Mouse (Mus musculus) MEL (cell line): Measurements from ENCODE around the gene Slc4a10. TPM values are rescaled to one million over a fixed set of nuclear protein-coding genes. Genes with fewer than 3 reads are reported as not detected.

Experiments used
- DNase-seq: peaks from one replicate; pipeline ENCODE4 v3.0.0; 2011; ENCODE audit warnings: low read depth, low spot score
- H3K27ac ChIP-seq: 2 replicates; pipeline ENCODE4 v1.5.1; 2012; ENCODE audit warnings: low read depth, mild to moderate bottlenecking, control low read depth, low read length, moderate library complexity; ENCODE audit not compliant: control insufficient read depth
- H3K27me3 ChIP-seq, 2 experiments: fragments of 150-350 bp in 1 of 2; sonication (generic) in 1 of 2; 2 replicates each; pipeline ENCODE4 v1.6.1; 2012; ENCODE audit warnings: low read length in 2 of 2, mild to moderate bottlenecking in 2 of 2, improper control_type of control experiment in 1 of 2, moderate library complexity in 1 of 2; ENCODE audit not compliant: insufficient read depth in 2 of 2, control insufficient read depth in 1 of 2
- H3K36me3 ChIP-seq, 2 experiments: 2 replicates each; pipeline ENCODE4 v1.6.1; 2012 to 2014; ENCODE audit warnings: low read length in 2 of 2, improper control_type of control experiment in 1 of 2, inconsistent platforms in 1 of 2, mild to moderate bottlenecking in 1 of 2; ENCODE audit not compliant: insufficient read depth in 2 of 2, control insufficient read depth in 1 of 2
- H3K4me1 ChIP-seq, 2 experiments: fragments of 150-350 bp in 1 of 2; sonication (generic) in 1 of 2; 2 replicates each; pipeline ENCODE4 v1.6.1; 2012; ENCODE audit warnings: low read length in 2 of 2, improper control_type of control experiment in 1 of 2, mild to moderate bottlenecking in 1 of 2; ENCODE audit not compliant: insufficient read depth in 2 of 2, control insufficient read depth in 1 of 2
- H3K4me3 ChIP-seq, 2 experiments: fragments of 150-350 bp in 1 of 2; sonication (generic) in 1 of 2; 2 replicates each; pipeline ENCODE4 v1.5.1; 2012; ENCODE audit warnings: low read depth in 2 of 2, low read length in 2 of 2, mild to moderate bottlenecking in 2 of 2, moderate library complexity in 2 of 2, control low read depth in 1 of 2, improper control_type of control experiment in 1 of 2; ENCODE audit not compliant: control insufficient read depth in 1 of 2, insufficient read depth in 1 of 2
- H3K79me2 ChIP-seq: 2 replicates; pipeline ENCODE4 v1.6.1; 2012; ENCODE audit warnings: mild to moderate bottlenecking, low read length, moderate library complexity; ENCODE audit not compliant: control insufficient read depth, poor library complexity, insufficient read depth
- H3K9ac ChIP-seq: 2 replicates; pipeline ENCODE4 v1.6.1; 2012; ENCODE audit warnings: low read depth, mild to moderate bottlenecking, control low read depth, low read length, moderate library complexity; ENCODE audit not compliant: control insufficient read depth, poor library complexity, severe bottlenecking
- H3K9me3 ChIP-seq: fragments of 150-350 bp; sonication (generic); replicated peaks from 2 replicates; pipeline ENCODE4 v1.6.1; 2012; ENCODE audit warnings: mild to moderate bottlenecking, low read length, improper control_type of control experiment, moderate library complexity; ENCODE audit not compliant: insufficient read depth
- E2F4 ChIP-seq: IDR thresholded peaks from 2 replicates; pipeline ENCODE4 v1.6.1; 2011; ENCODE audit warnings: low read depth, low read length, improper control_type of control experiment, borderline replicate concordance
- ELF1 ChIP-seq: IDR thresholded peaks from 2 replicates; pipeline ENCODE4 v1.6.1; 2014; ENCODE audit warnings: low read depth, mild to moderate bottlenecking, inconsistent platforms, low read length, improper control_type of control experiment, moderate library complexity
- EP300 ChIP-seq, 2 experiments: IDR thresholded peaks; 2 replicates each; pipeline ENCODE4 v1.6.1; 2011; ENCODE audit warnings: improper control_type of control experiment in 2 of 2, low read length in 2 of 2, low read depth in 1 of 2, mild to moderate bottlenecking in 1 of 2
- HCFC1 ChIP-seq: IDR thresholded peaks from 2 replicates; pipeline ENCODE4 v1.6.1; 2012; ENCODE audit warnings: low read depth, mild to moderate bottlenecking, inconsistent platforms, low read length, improper control_type of control experiment, moderate library complexity
- JUND ChIP-seq: IDR thresholded peaks from 2 replicates; pipeline ENCODE4 v1.6.1; 2011; ENCODE audit warnings: low read depth, mild to moderate bottlenecking, improper control_type of control experiment, low read length
- MAFK ChIP-seq: IDR thresholded peaks from 2 replicates; pipeline ENCODE4 v1.6.1; 2011; ENCODE audit warnings: low read depth, mild to moderate bottlenecking, low read length, improper control_type of control experiment, borderline replicate concordance
- MAX ChIP-seq: IDR thresholded peaks from 2 replicates; pipeline ENCODE4 v1.6.1; 2011; ENCODE audit warnings: low read length, improper control_type of control experiment
- MAZ ChIP-seq: IDR thresholded peaks from 2 replicates; pipeline ENCODE4 v1.6.1; 2012; ENCODE audit warnings: low read depth, mild to moderate bottlenecking, inconsistent platforms, low read length, improper control_type of control experiment
- MXI1 ChIP-seq: IDR thresholded peaks from 2 replicates; pipeline ENCODE4 v1.6.1; 2011; ENCODE audit warnings: mild to moderate bottlenecking, low read depth, low read length, improper control_type of control experiment
- POLR2AphosphoS2 ChIP-seq: IDR thresholded peaks from 2 replicates; pipeline ENCODE4 v1.6.1; 2011; ENCODE audit warnings: low read length, improper control_type of control experiment
- SMC3 ChIP-seq: IDR thresholded peaks from 2 replicates; pipeline ENCODE4 v1.6.1; 2011; ENCODE audit warnings: low read depth, low read length, improper control_type of control experiment
- TAL1 ChIP-seq: IDR thresholded peaks from 2 replicates; pipeline ENCODE4 v1.6.1; 2012; ENCODE audit warnings: mild to moderate bottlenecking, inconsistent platforms, low read length, moderate library complexity, mixed read lengths
- USF2 ChIP-seq, 2 experiments: IDR thresholded peaks; 2 replicates each; pipeline ENCODE4 v1.6.1; 2011 to 2012; ENCODE audit warnings: improper control_type of control experiment in 2 of 2, low read length in 2 of 2, borderline replicate concordance in 1 of 2, inconsistent platforms in 1 of 2, low read depth in 1 of 2, mild to moderate bottlenecking in 1 of 2; ENCODE audit not compliant: insufficient read depth in 1 of 2
- ZNF384 ChIP-seq: IDR thresholded peaks from 2 replicates; pipeline ENCODE4 v1.6.1; 2012; ENCODE audit warnings: low read depth, mild to moderate bottlenecking, inconsistent platforms, low read length, improper control_type of control experiment
- polyA plus RNA-seq, 2 experiments: library from polyadenylated mRNA; stranded (reverse) in 1 of 2; unstranded in 1 of 2; fragments of >175 nt in 1 of 2; fragments of >200 nt in 1 of 2; gene quantifications; 2 replicates each; pipeline versions ENCODE4 v1.2.1 to v1.2.4; 2012; ENCODE audit warnings: low replicate concordance in 2 of 2, low read depth in 1 of 2; ENCODE audit not compliant: insufficient read length in 2 of 2, insufficient read depth in 1 of 2, missing spikeins in 1 of 2
- total RNA-seq: library from RNA; depleted of rRNA; stranded (reverse); fragments of 300-350 nt; gene quantifications from 2 replicates; pipeline ENCODE4 v1.2.3, GENCODE M21; 2012

The Slc4a10 gene
- total and polyA plus RNA-seq, 3 experiments = 0.08 TPM; not detected in 2

DNA sequence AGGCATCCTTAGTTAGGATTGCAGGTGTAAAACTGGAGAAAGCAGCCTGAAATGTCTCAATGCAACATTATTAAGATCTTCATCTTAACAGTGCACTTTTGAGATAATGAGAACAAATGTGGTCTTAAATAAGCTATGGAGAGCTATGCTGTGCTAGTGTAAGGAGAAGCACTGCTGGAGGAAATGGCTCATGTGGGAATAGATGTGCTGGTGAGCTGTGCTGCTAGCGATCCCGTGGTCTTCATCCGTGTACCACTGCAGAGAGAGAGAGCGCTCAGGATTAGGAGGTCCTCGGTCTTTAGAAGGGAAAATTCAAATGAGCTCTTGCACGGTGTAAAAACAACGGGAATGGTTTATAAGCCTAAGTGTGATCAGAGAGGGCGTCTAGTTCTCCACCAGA, 286.2 kb downstream of the Slc4a10 start:
- no peak overlapping the region for H3K9ac ChIP-seq
- no peaks in the 10 kb centered on the region for H3K9me3 ChIP-seq
- H3K36me3 ChIP-seq = peaks cover 0 to 24% of the 10 kb centered on the region in 2 experiments; a peak in 2 of 4 replicates
- no peak overlapping the region for H3K4me3 ChIP-seq
- DNase-seq = no peak
- no peak overlapping the region for H3K27ac ChIP-seq
- TF ChIP-seq JUND (no peak), E2F4 (no peak), ELF1 (no peak), POLR2AphosphoS2 (no peak), USF2 (IDR thresholded peaks at IDR 0.05; ENCODE audit: borderline replicate concordance in 1 of 2, insufficient read depth in 1 of 2, low read depth in 1 of 2, low read length in 2 of 2) (no peak), MAZ (no peak), MXI1 (no peak), ZNF384 (no peak), MAX (no peak), HCFC1 (no peak), MAFK (no peak), TAL1 (no peak), SMC3 (no peak)
- TF ChIP-seq, all 39 proteins: peak for 0
- Histone ChIP-seq H3K27me3 (no peaks in the 10 kb centered on the region), H3K4me1 (no peaks in the 10 kb centered on the region), H3K79me2 (no peaks in the 10 kb centered on the region)

GRCm38 (mm10) chr2:62334397-62335243, 288.4 kb downstream of the Slc4a10 start:
- TF ChIP-seq EP300 (IDR thresholded peaks at IDR 0.05; ENCODE audit: low read depth in 1 of 2, low read length in 2 of 2) (no peak), MAFK (no peak)
- no peak overlapping the region for H3K9ac ChIP-seq
- no peaks in the 10 kb centered on the region for H3K4me1 ChIP-seq
- no peak for DNase-seq
- no peaks in the 10 kb centered on the region for H3K27me3 ChIP-seq
- no peaks in the 10 kb centered on the region for H3K9me3 ChIP-seq
- peaks cover 0 to 28% of the 10 kb centered on the region in 2 experiments; a peak in 2 of 4 replicates for H3K36me3 ChIP-seq
- no peak overlapping the region for H3K4me3 ChIP-seq
- no peaks in the 10 kb centered on the region for H3K79me2 ChIP-seq
- H3K27ac ChIP-seq = no peak overlapping the region
